Mouse (Mus musculus): Measurements from ENCODE around the gene Sufu.
A peak's percentile ranks its signal among the peaks of the same experiment; 100 is the strongest.

Sufu gene

DNA sequence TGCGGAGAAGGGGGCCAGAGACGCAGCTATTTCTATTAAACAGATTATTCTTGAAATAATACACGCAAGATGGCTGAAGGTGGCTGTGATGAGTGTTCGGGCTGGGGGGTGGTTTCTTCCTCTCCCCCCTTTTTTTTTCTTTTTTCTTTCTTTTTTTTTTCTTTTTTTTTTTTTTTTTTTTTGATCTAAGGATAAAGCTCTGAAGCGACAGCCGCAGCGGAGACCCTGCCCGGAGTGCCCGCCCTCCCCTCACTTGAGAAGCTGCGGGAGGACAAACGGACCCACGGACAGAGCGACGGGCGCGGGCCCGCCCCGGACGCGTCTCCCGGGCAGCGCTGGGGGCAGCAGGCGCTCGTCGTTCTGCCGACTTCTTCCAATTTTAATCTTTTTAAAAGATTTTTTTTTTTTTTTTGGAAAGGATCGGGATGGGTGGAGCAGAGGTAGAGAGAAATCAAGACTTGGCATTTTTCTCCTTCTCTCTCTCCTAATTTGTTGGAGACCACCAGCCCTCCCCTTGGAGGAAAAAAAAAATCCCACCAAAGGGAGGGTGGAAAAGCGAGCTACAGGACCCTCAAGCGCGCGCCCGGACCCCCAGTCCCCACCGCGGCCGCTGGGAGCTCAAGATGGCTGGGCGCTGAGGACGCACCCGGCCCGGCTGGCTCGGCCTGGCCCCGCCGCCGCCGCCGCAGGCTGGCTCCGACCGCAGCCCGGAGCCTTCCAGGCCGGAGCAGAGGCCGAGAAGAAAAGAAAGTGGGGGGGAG is 104.1 kb downstream of the Sufu start:
- peak; percentile 52 for DNase-seq

DNA sequence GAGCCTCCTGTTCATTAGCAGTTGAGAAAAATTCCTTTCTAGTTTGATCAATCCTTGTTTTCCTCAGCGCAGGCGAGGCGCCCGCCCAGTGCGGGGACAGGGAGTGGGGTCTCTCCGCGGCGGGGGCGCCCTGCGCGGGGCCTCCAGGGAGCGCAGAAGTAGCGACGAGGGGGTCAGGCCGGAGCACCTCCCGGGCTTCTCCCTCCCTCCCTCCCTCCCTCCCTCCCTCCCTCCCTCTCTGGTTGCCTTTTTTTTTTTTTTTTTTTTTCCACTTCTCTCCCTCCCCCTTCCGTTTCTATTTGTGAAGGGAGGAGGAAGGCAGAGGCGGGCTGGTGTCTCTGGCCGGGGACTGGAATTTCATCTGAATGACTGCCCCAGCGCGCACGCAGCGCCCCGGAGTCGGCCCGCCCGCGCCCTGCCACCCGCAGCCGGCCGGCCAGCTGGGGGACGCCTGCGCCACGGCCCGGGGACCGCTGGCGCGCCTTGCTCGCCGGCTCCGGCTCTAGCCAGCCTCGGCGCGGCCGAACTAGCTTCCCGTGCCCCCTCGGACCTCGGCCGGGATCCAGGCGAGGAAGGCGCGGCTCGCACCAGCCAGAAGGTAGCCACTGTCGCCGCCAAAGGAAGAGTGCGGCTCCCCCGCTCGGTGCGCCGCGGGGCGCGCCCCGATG is 104.8 kb downstream of the Sufu start, which contains the start of gene Trim8:
Gene Trim8, plus strand, starts transcription at position 302 of the 668 bp plus-strand sequence.
- DNase-seq = peak; percentile 77

DNA sequence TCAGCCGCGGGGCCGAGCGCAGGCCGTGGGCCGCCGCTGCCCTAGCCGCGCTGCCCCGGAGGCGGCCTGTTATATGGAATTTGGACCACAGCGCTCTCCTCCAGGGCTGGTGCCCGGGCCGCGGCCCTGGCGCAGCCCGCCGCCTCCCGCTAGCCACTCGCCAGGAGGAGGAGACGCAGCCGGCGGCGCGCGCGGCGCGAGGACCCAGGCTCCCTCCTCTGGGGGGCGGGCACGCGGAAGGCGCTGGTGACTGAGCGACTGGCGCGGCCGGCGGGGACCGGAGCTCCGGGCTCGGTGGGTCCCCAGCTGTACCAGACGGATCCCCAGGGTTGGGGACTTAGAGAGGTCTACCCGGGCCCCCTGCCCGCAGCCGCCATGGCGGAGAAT is 105.4 kb downstream of the Sufu start:
- peak; percentile 80 for DNase-seq

DNA sequence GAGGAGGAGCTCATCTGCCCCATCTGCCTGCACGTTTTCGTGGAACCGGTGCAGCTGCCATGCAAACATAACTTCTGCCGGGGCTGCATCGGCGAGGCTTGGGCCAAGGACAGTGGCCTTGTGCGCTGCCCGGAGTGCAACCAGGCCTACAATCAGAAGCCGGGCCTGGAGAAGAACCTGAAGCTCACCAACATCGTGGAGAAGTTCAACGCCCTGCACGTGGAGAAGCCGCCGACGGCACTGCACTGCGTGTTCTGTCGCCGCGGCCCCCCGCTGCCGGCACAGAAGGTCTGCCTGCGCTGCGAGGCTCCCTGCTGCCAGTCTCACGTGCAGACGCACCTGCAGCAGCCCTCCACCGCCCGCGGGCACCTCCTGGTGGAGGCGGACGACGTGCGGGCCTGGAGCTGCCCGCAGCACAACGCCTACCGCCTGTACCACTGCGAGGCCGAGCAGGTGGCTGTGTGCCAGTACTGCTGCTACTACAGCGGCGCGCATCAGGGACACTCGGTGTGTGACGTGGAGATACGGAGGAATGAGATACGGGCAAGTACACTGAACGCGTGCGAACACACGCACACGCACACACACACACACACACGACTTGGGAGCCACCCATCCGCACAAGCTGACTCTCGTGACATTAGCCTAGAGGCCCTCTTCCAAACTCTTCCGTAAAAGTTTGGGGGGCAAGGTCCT is 105.9 kb downstream of the Sufu start:
- peak; percentile 86 for DNase-seq

DNA sequence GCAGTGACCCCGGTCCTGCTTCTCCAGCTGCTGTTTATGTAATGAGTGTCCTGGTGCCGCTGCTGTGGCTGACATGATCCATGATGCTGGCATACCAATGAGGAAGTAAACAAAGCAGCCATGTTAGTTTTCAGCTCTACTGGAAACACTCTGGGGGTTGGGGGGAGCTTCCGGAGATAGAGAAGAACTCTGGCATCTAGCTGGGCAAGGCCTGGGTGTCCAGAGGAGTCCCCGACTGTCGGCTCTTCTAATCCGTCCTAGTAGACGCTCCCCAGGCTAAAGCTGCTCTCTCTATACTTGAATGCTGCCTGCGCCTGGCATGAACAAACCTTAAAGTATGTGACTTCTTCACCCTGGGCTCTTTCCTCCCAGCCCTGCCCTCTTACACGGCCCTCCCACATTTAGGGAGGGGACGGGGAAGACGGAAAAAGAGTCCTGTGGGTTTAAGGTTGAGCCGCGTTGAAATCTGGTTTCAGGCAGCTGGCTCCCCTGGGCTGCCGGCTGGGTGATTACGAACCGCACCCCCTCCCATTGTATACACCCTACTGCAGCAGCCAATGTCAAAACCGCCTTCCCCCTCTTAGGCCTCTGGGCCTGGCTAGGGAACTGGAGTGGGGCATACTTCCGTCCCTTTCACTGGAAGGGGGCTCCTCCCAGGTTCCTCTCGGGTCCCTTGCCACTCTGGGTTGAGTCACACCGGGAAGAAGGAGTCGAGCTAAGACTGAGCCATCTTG is 106.8 kb downstream of the Sufu start:
- DNase-seq = peak; percentile 87

DNA sequence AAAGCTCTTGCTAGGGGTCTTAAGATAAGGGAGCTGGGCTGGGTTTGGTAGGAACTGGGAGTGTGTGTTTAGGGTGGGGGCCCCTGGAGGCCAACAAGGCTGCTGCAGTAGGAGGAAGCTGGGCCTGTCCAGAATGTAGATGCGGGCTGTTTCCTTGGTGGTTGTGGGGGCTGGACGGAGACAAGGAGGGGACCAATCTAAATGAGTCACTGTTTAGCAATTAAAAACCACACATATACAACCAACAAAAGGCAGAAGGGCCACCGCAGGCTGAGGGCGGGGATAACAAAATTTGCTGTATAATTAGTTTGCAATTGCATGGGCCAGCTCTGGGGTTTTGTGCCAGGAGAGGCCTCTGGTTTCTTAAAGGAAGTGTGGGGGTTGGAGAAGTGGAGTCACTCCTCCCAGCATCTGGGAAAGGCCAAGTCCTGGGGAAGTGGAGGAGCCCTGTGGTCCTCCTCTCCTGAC is 107.4 kb downstream of the Sufu start:
- peak; percentile 74 for DNase-seq

DNA sequence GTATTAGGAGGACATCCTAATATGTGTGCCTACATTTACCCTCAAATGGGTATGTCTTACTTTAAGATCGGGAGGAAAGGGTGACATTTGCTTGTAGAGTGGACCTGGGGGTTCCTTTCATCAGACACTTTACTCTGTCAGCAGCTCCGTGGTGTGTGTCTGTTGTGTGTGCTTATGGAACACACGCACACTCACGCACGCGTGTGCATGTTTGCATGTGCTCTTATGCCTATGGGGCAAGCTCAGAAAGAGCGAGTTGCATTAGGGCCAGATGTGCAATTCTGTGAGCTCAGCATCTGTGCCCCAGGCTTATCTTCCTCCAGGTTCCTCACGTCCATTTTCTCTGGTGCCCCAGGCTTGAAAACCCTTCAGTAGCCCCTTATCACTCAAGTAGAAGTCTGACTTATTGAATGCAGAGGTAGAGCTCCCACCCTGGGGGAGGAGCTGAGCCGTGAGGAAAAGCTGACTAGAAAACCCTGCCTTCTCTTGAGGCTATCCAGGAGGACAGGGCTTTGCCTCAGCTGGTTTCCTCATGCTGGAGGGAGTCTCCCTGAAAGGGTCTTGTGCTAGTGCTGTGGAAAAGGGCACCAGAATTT is 108.2 kb downstream of the Sufu start:
- peak; percentile 66 for DNase-seq

DNA sequence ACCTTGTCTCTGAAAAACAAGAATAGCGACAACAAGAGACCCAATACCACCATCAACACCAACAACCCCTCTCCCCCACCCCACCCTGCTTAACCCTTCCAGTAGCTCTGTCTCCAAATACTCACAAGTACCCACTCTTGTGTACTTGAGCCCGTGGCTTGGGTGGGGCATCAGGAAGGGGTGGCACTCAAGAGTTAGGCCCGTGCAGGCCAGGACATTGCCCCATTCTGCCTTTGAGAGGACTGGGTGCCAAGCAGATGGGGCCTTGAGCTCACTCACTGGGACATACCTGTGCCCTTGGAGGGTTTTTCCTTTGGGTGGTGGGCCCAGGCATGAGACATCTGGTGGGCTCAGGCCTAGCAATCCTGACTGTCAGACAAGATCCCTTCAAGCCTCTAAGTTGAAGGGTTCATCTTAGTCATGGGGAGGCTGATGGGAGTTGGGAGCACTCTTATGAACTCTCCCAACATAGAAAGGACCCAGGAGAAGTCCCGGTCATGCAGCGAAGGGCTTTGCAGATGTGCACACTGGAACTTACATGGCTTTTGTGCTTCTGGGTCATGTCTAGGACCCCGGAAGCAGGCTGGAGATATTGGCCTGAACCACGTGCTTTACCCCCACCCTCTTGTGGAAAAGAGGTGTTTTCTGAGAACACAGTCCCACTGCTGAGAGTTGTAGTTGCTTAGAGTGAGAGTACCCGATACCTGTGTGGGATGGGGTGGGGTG is 109.1 kb downstream of the Sufu start:
- DNase-seq = no peak

DNA sequence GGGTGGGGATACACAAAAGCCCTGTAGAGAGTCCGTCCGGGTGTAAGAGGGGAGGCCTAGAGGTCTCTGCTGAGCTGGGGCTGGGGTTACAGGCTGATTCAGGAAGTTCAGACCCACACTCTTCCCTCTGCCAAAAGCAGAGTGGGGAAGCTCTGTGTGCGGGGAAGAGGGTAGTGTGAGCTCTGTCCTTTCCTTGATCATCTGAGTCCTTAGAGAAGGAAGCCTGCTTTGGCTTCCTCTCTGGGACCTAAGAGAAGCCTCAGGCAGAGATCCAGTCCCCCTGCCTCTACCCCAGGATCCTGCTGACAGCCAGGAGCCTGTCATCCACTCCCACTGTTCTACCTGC is 109.6 kb downstream of the Sufu start:
- DNase-seq = no peak

DNA sequence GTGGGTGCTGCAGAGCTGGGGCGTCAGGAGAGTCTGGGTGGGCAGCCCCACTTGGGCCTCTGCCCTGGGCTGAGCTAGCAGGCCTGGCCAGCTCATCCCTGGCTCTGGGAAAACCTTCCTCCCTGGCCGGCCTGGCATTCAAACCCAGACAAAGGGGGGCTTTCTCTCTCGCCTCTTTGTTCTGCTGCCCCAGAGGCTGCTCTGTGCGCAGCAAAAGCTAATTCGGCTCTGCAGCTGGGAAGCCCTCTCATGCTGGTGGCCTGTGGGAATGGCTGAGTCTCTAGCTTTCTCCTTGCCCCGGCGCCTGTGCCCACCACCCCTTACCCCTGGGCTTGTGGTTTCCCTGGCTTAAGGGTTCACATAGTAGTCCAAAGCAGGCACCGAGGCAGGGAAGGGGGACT is 110.5 kb downstream of the Sufu start:
- no peak for DNase-seq

DNA sequence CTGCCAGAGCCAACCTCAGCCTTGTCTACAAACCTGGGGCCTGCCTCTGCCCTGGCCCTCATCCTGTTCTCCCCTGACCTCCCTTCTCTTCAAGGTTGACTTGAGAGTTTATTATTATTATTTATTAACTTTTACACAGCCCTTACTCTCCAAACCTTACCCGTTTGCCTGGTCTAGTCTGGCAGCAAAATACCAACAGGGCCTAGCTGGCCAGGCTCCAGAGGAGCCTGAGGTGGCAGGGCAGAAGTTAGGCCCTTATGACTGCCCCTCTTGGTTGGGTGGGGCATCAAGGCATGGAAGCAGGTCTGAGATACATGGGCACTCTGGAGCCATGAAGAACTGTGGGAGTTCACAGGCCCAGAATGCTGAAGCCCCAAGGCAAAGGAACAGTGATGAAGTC is 111.1 kb downstream of the Sufu start:
- no peak for DNase-seq

DNA sequence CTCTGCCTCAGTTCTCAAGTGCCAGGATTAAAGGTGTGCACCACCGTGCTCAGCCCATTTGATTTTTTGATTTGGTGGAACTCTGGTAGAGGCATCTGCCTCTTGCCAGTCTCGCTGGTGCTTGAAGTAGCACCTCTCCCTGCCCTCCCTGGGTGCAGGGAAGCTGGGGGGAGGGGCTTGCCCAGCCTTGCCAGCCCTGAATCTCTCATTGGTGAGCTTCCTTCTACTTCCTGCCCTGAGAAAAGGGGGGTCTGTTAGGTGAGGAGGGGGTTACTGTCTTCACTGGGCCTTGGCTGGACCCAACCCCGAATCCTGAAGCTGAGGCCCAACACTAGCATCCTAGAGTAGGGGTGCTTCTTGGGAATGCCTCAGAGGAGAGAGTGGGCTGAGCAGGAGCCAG is 112.0 kb downstream of the Sufu start:
- no peak for DNase-seq

DNA sequence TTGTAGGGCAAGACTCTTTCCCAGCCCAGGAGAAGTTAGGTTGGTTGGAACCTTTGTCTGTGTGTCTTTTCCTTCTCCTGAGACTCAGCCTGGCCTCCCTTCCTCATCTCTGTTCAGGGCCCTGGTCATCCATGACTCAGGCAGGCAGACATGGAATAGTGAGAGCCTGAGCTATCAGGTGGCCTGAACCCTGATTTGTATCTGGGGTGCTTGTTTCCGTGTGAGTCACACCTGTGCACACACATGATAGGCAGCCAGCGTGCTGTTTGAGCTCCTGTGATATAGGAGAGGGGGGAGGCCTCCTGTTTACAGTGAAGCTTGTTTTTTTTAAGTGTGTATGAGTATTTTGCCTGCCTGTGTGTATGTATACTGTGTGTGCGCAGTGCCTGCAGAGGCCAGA is 112.5 kb downstream of the Sufu start:
- no peak for DNase-seq

DNA sequence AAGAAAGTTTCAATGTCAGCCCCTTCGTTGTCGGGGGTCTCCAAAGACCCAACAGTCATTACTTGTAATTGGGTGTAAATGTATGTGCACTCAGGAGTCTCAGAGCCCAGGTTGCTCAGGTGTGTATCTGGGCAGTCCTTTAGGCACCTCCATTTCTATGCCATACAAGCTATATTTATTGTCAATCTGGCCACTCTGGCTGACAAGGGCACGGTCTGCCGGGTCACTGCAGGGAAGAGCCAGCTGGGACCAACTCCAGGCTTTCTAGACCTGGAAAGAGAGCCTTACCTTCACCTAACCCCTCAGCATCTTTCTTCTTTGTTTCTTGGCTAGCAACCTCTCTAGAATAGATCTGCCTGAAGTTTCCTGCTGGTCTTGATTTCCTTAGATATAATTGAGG is 113.0 kb downstream of the Sufu start:
- DNase-seq = no peak

DNA sequence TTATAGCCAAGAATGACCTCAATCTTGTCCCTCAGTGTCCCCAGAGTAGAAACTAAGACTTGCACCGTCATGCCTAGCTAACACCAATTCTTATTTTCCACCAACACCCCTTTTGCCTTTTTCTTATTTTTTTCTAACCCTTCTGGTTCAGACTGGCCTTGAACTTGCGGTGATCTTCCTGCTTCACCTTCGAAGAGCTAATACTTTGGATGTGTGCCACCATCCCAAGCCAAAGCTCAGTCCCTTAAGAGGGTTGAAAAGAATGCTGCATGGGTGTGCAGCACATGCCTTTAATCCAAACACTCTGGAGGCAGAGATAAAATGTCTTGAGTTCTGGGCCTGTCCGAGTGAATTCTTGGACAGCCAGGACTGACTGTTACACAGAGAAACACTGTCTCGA is 113.7 kb downstream of the Sufu start:
- no peak for DNase-seq

DNA sequence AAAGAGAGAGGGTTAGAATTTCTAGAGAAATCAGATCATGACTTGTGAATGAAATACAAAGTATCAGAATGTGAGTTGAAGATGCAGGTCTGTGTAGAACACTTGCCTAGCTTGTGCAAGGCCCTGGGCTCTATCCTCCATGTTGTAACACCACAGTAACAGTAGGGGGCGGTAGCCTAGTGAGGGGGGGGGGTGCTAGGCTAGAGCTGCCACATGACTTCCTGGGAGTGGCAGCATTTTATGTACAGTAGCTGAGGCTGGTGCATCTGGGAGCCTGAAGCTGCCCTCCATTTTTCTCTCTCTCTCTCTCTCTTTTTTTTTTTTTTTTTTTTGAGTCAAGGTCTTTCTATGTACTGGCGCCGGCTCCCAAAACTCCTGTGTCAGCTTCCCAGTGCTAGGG is 114.1 kb downstream of the Sufu start:
- DNase-seq = no peak

DNA sequence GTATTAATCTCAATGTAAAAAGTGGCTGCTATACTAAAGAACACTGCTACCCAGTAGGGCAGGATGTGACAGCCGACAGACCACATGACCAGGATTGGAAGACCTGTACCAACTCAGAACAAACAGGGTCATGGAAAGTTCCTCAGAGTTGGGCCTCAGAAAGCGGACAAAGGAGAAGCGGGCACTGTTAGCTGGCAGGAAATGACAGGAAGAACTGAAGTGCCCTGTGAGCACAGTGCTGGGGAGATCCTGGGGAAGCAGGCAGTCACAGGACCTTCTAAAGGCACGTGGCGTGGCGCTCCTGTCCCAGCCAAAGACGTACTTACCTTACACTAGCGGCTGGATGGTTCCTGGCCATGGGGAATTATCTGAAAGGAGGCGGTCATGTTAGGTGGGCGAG is 114.6 kb downstream of the Sufu start:
- DNase-seq = no peak

DNA sequence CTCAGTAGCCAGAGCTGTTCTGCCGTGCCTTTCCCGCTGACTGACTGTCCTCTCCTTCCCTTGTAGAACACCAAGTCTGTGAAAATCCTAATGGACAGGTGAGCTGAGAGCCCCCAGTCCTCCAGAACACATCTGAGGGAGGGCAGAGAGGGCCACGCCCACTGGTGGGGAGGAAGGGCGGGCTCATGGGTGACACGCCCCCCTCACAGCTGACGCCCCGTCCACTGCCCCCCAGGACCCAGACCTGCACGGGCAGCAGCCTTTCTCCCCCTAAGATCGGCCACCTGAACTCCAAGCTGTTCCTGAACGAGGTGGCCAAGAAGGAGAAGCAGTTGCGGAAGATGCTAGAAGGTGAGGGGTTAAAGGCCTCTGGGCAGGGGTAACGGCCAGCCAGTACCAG is 117.7 kb downstream of the Sufu start:
- DNase-seq = no peak

DNA sequence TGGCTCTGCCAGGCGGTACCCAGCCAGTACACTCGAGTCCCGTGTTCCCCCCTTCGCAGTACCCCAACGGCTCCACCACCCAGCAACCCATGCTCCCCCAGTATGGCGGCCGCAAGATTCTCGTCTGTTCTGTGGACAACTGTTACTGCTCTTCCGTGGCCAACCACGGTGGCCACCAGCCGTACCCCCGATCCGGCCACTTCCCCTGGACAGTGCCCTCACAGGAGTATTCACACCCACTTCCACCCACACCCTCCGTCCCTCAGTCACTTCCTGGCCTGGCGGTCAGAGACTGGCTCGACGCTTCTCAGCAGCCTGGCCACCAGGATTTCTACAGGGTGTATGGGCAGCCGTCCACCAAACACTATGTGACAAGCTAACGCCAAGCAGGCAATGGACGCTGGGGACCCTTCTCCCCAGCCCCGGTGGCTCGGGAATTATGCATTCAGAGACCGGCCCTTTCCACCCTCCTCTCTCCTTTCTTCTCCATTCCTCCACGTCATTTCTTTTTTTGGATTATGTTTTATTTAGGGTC is 118.7 kb downstream of the Sufu start:
- no peak for DNase-seq

DNA sequence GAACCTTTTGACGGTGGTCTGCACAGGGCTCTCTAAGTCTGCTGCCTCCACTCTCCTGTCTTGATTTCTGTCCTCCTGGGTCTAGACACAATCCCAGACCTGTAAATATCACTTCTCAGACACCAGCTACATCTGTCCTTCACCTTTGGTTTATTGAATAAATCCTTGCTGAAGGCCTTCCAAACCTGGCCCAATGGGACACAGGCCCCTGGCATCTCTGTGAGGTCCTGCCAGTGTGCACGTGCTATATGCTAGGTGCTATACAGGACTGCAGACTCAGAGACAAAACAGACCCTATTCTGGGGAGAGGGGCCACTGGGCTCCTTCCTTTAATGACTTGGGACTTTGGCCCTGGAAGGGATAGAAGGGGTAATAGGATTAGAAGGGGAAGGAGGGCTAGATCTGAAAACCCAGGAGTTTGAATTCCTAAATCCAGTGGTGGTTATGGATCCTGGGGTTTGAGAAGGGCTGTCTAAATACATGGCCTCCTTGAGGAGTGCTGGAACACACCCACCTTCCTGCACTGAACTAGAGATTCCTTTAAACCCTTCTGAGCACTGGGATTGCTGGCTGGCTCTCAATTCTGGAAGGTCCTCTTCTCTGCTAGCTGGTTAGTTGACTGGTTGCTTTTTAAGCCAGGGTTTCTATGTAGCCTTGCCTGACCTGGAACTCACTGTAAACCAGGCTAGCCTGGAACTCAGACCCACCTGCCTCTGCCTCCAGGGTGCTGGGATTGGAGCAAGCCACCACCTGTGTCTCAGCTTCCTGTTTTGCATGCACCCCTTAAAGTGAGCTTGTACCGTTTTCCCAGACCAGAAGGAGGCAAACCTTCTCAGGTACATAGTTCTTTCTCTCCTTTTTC is 120.2 kb downstream of the Sufu start:
- DNase-seq = no peak
